Mouse (Mus musculus) ovary, postnatal 36 days (tissue): ENCODE results near the gene Dpm2.

Source experiments
- DNase-seq: peaks from one replicate; pipeline ENCODE4 v3.0.0; 2022; ENCODE audit warnings: low spot score, mixed read lengths

Dpm2 gene

DNA sequence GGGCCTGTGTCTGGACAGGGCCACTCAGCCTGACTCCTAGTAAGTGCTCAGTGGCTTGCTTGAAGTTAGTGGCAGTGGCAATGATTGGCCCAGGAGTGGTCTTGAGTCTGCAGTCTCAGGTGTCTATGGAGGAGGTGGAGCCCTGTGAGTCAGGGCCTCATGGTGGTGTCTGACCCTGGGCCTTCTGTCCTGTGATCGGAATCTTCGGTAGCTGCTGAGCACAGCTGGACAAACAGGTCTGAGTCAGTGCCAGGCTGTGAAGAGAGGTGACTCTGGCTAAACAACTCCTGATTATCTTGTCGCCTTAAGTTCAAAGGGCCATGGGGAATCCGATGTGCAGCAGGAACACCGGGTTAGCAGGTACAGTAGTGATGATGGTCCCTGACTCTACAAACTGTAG is 23.3 kb upstream of the Dpm2 start:
- DNase-seq, result no peak

GRCm38 (mm10) chr2:32547964-32548739 is 22.5 kb upstream of the Dpm2 start:
- no peak for DNase-seq

- no peak for DNase-seq
Observed at GRCm38 (mm10) chr2:32549171-32549570, 21.5 kb upstream of the Dpm2 start.

- peak; percentile 63 for DNase-seq
Observed at GRCm38 (mm10) chr2:32549764-32550163, 20.9 kb upstream of the Dpm2 start.

GRCm38 (mm10) chr2:32551236-32551635 is 19.4 kb upstream of the Dpm2 start:
- no peak for DNase-seq

DNA sequence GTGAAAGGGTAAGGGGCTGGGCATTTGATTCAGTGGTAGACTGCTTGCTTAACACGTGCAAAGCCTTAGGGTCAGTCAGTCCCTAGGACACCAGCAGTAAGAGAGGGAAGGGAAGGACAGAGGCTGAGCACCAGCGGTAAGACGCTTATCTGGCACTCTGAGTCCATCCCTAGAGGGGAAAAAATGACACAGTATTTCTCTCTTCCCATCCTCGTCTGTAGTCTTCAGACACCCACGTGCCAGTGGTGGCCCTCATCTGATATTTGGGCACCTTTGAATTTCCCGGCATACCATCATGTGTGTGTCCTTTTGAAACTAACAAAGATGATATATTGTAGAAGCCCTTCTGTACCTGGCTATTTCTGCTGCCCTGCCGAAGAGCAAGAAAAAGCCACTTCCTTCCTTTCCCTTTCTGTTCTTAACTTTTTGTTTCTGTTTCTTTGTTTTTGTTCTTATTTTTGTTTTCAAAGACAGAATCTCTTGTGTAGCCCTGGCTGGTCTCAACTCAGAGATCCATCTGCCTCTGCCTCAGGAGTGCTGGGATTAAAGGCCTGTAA is 17.0 kb upstream of the Dpm2 start:
- no peak for DNase-seq

DNA sequence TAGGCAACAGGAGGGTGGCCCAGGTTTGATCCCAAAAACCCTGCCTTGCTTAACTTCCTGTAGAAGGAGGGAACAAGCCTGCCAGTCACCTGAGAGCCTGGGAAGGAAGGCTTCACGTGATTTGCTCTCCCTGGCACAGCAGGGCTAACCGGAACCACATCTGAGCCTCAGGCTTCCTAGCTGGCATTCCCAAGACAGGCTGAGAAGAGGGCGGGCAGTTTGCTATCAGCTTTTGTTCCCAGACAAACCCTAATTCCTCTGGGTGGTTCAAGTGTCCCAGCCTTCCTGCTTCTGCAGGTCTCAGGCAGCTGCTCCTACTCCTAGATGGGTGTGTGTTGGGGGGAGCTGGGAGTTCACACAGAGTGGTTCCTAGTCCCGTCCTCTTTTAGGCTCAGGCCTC is 15.2 kb upstream of the Dpm2 start:
- DNase-seq, result no peak

DNA sequence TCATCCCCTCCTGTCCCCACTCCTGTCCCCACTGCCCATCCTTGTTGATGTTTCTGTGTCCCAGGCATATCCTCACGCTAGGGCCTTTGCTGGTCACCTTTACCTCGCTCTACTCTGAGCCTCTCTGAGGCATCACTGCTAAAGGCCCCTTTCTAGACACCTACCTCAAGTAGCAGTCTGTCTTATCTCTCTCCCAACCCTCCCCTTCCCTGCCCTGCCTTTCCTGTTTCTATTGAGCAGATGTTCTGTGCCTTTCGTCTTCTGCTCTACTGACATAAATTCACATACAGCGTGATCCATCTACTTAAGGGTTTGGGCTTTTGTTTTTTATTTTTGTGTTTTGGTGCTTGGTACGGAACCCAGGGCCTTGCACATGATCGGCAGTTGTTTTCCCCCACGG is 14.6 kb upstream of the Dpm2 start:
- no peak for DNase-seq

GRCm38 (mm10) chr2:32559570-32559969 is 11.1 kb upstream of the Dpm2 start:
- DNase-seq, result no peak

- DNase-seq, result peak; percentile 51
Observed at GRCm38 (mm10) chr2:32566536-32567063, 4.1 kb upstream of the Dpm2 start.

GRCm38 (mm10) chr2:32568149-32568548 is 2.5 kb upstream of the Dpm2 start:
- no peak for DNase-seq

GRCm38 (mm10) chr2:32568941-32569340 is 1.7 kb upstream of the Dpm2 start:
- DNase-seq, result no peak

DNA sequence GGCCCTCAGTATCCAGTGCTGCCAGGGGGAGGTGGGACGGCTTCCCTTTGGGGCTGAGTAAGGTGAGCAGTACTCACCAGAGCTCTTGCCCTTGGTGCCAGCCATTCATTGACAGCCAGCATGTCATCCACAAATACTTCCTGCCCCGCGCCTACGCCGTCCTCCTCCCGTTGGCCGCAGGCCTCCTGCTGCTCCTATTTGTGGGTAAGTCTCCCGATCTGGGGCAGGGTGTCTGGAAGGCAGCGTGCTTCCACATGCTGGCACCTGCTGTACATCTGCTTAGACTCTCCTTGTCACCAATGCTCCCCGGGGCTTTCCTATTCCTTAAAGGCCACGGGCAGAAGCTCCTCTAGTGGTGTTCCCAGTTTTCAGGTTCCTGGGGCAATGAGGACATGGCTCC is 1.5 kb downstream of the Dpm2 start:
- DNase-seq, result no peak

GRCm38 (mm10) chr2:32574497-32574896 is 3.8 kb downstream of the Dpm2 start, which contains the start of gene Pip5kl1:
Pip5kl1 (plus strand) TSS chr2:32574797.
- DNase-seq, result no peak

GRCm38 (mm10) chr2:32574901-32575585 is 4.4 kb downstream of the Dpm2 start:
- no peak for DNase-seq

GRCm38 (mm10) chr2:32575586-32576160 is 5.0 kb downstream of the Dpm2 start, which contains the start of gene 9430097D07Rik:
9430097D07Rik (minus strand) TSS chr2:32575684.
- no peak for DNase-seq

- DNase-seq, result no peak
Observed at GRCm38 (mm10) chr2:32576532-32576931, 5.9 kb downstream of the Dpm2 start.

GRCm38 (mm10) chr2:32578146-32579046 is 7.7 kb downstream of the Dpm2 start:
- no peak for DNase-seq

DNA sequence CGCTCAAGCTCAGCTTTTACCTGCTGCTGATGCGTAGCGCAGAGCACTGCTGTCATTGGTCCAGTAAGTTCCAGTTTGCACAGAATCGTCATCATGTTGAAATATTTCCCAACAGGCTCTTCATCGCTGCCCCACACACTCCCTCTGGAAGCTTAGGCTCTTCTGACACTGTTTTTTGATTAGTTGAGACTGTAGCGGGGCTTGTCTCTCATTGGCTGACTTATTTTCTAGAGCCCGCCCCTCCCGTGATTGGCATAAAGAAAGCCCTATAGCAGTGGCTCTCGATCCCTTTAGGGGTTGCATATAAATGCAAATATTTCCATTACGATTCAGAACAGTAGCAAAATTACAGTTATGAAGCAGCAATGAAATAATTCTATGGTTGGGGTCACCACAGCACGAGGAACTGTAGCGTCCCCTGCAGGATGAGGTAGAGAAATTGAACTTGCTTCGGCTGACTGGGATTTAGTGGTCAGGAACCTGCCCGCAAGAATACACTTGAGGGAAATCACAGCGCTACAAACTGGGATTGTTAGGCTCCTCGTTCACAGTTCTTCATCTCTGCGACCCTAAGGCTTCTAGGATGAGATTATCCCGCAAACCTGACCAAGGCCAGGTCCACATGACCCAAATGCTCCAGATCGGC is 10.9 kb downstream of the Dpm2 start:
- no peak for DNase-seq

GRCm38 (mm10) chr2:32582830-32583799 is 12.5 kb downstream of the Dpm2 start:
- DNase-seq, result peak; percentile 68
